Mouse (Mus musculus): Measurements from ENCODE around the gene Zfp541. TPM values are rescaled to one million over a fixed set of nuclear protein-coding genes. Genes with fewer than 3 reads are reported as not detected.

Zfp541 gene
- polyA plus RNA-seq, 2 experiments = 0.02 TPM; not detected in 1

DNA sequence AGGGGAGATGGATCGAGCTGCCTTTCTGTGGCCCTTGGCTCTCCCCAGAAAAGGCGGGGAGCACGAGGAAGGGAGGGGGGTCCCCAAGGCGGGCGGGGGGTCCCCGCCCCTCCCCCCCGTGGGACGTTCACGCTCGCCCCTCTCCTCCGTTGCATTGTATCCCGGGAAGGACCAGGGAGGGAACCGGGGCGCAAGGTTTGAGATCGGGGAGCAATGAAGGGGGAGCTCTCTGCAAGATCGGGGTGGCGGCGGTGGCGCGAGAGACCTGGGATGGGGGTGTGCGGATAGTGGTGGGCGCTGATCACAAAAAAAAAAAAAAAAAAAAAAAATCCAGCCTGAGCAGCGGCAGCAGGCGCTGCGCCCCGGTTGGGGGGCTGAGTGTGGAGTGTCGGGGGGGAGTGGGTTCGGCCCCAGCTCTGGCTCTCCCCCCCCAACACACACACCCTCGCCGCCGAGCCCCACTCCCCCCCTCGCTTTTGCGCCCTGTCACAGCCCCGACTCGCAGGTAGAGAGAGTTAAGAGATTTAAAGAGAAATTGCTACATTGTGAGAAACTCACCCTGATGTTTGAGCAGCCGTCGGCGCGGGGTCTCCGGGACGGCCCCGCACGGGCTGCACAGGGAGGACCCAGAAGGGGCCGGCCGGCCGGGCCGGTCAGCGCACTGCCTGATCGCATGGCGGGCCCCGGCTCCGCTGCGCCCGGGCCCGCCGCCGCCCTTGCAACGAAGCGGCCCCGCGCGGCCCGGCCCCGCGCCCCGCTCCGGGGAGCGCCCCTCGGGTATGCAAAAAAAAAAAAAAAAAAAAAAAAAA is 14.1 kb upstream of the Zfp541 start, which contains the start of gene Bicra:
Bicra (minus strand) TSS at position 584 of the 809 bp plus-strand sequence.
- TF ChIP-seq EP300 (IDR thresholded peaks at IDR 0.05; ENCODE audit: low read depth) = no peak
- no peak for TF ChIP-seq CTCF (IDR thresholded peaks at IDR 0.05; ENCODE audit: low read depth)
- no peaks in the 10 kb centered on the region for H3K36me3 ChIP-seq (replicated peaks; ENCODE audit: control insufficient read depth, insufficient read depth, low read depth)
- under 1% methylated on average over 61 of the region's 69 CpGs for WGBS (ENCODE audit: insufficient replicate concordance)
- H3K4me1 ChIP-seq (replicated peaks; ENCODE audit: control insufficient read depth in 2 of 2, insufficient read depth in 2 of 2, low read length in 1 of 2) = peaks cover 22 to 39% of the 10 kb centered on the region in 2 experiments
- peak within 1 kb of the TSS; percentile 99 for H3K4me2 ChIP-seq (ENCODE audit: low read depth)
- H3K27ac ChIP-seq = peak within 1 kb of the TSS; percentile 86
- H3K9me3 ChIP-seq (ENCODE audit: control insufficient read depth, low read length) = no peaks in the 10 kb centered on the region
- H3K27me3 ChIP-seq (ENCODE audit: control insufficient read depth, insufficient read depth, low read length) = no peaks in the 10 kb centered on the region
- peak within 1 kb of the TSS; percentile 74 to 91 for H3K4me3 ChIP-seq (ENCODE audit: insufficient read depth in 1 of 2, low read depth in 2 of 2, low read length in 2 of 2)
- H3K9ac ChIP-seq (replicated peaks) = peak within 1 kb of the TSS; percentile 96
- DNase-seq (ENCODE audit: low read depth in 3 of 3, low spot score in 3 of 3) = peak; percentile 57 to 74 (median 70)
- peak; percentile 66 for ATAC-seq (ENCODE audit: insufficient read depth)

DNA sequence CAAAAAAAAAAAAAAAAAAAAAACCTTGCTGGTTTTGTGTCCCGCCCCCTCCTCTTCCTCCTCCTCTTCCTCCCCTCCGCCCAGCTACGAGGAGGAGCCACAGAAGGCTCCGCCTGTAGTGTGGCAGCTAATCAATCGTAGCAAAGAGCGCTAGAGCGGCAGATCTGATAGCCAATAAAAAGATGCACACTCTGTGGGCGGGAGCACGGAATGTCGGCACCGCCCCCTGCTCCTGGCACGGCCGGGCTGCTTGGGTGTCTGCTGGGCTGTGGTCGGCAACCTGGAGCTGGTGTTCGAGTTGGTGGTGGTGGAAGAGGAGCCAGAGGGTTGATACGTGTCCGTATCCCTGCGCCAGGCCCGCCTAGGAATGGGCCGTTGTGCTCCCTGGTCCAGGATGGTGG is 13.4 kb upstream of the Zfp541 start:
- Histone ChIP-seq H3K27me3 (ENCODE audit: control insufficient read depth, insufficient read depth, low read length) (no peaks in the 10 kb centered on the region), H3K4me2 (ENCODE audit: low read depth) (peak overlapping the region; percentile 99), H3K27ac (peak overlapping the region; percentile 86), H3K36me3 (replicated peaks; ENCODE audit: control insufficient read depth, insufficient read depth, low read depth) (no peaks in the 10 kb centered on the region), H3K9me3 (ENCODE audit: control insufficient read depth, low read length) (no peaks in the 10 kb centered on the region), H3K4me1 (replicated peaks; ENCODE audit: control insufficient read depth in 2 of 2, insufficient read depth in 2 of 2, low read length in 1 of 2) (peaks cover 23 to 38% of the 10 kb centered on the region in 2 experiments), H3K4me3 (ENCODE audit: insufficient read depth in 1 of 2, low read depth in 2 of 2, low read length in 2 of 2) (peak overlapping the region; percentile 73 to 91), H3K9ac (replicated peaks) (peak overlapping the region; percentile 96)
- under 1% methylated on average over 19 of the region's 20 CpGs for WGBS (ENCODE audit: insufficient replicate concordance)
- peak; percentile 96 to 98 (median 96) for DNase-seq (ENCODE audit: low read depth in 3 of 3, low spot score in 3 of 3)
- no peak for TF ChIP-seq EP300 (IDR thresholded peaks at IDR 0.05; ENCODE audit: low read depth)
- TF ChIP-seq CTCF (IDR thresholded peaks at IDR 0.05; ENCODE audit: low read depth) = no peak
- ATAC-seq (ENCODE audit: insufficient read depth) = peak; percentile 79

GRCm38 (mm10) chr7:16048675-16049575 is 12.7 kb upstream of the Zfp541 start:
- peaks cover 29 to 39% of the 10 kb centered on the region in 2 experiments for H3K4me1 ChIP-seq (replicated peaks; ENCODE audit: control insufficient read depth in 2 of 2, insufficient read depth in 2 of 2, low read length in 1 of 2)
- no peak for DNase-seq (ENCODE audit: low read depth in 3 of 3, low spot score in 3 of 3)

DNA sequence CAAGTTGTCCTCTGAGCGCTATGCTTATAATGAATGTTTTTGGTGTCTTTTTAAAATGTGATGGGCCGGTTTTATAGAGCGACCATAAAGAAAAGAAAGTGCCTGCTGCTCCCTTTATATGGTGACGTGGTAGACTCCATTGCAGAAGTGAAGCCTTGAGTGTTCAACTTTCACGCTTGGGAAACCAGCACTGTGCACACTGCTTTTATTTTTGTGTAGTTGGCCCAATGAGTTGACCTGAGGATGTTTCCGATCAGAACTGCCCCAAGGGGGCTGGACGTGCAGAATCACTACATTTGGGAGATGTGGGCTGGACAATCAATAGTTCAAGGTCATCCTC is 12.1 kb upstream of the Zfp541 start:
- Histone ChIP-seq H3K36me3 (replicated peaks; ENCODE audit: control insufficient read depth, insufficient read depth, low read depth) (no peaks in the 10 kb centered on the region), H3K27me3 (ENCODE audit: control insufficient read depth, insufficient read depth, low read length) (no peaks in the 10 kb centered on the region), H3K9me3 (ENCODE audit: control insufficient read depth, low read length) (no peaks in the 10 kb centered on the region), H3K9ac (replicated peaks) (peak overlapping the region; percentile 96), H3K4me1 (replicated peaks; ENCODE audit: control insufficient read depth in 2 of 2, insufficient read depth in 2 of 2, low read length in 1 of 2) (peaks cover 29 to 39% of the 10 kb centered on the region in 2 experiments), H3K4me3 (ENCODE audit: insufficient read depth in 1 of 2, low read depth in 2 of 2, low read length in 2 of 2) (peak overlapping the region; percentile 73 to 91), H3K27ac (peak overlapping the region; percentile 86), H3K4me2 (ENCODE audit: low read depth) (peak overlapping the region; percentile 97)
- no peak for ATAC-seq (ENCODE audit: insufficient read depth)
- no peak for DNase-seq (ENCODE audit: low read depth in 3 of 3, low spot score in 3 of 3)
- WGBS (ENCODE audit: insufficient replicate concordance) = 51% methylated on average over 7 of the region's 7 CpGs
- TF ChIP-seq CTCF (IDR thresholded peaks at IDR 0.05; ENCODE audit: low read depth) (no peak), EP300 (IDR thresholded peaks at IDR 0.05; ENCODE audit: low read depth) (no peak)

More at GRCm38 (mm10) chr7:16048675-16049575, 12.7 kb upstream of the Zfp541 start:
- H3K27ac ChIP-seq = peak overlapping the region; percentile 86
- H3K36me3 ChIP-seq (replicated peaks; ENCODE audit: control insufficient read depth, insufficient read depth, low read depth) = no peaks in the 10 kb centered on the region
- no peaks in the 10 kb centered on the region for H3K9me3 ChIP-seq (ENCODE audit: control insufficient read depth, low read length)
- peak overlapping the region; percentile 97 for H3K4me2 ChIP-seq (ENCODE audit: low read depth)
- peak overlapping the region; percentile 96 for H3K9ac ChIP-seq (replicated peaks)
- WGBS (ENCODE audit: insufficient replicate concordance) = 4% methylated on average over 36 of the region's 36 CpGs
- peak overlapping the region; percentile 73 to 91 for H3K4me3 ChIP-seq (ENCODE audit: insufficient read depth in 1 of 2, low read depth in 2 of 2, low read length in 2 of 2)
- peak; percentile 1; the same call in 1 of the 2 replicates for ATAC-seq (ENCODE audit: insufficient read depth)
- no peaks in the 10 kb centered on the region for H3K27me3 ChIP-seq (ENCODE audit: control insufficient read depth, insufficient read depth, low read length)
- TF ChIP-seq CTCF (IDR thresholded peaks at IDR 0.05; ENCODE audit: low read depth) (no peak), EP300 (IDR thresholded peaks at IDR 0.05; ENCODE audit: low read depth) (no peak; the same call in 1 of the 2 replicates)
